Mouse (Mus musculus): ENCODE data around the gene Prr15l.

Gene Prr15l

GRCm38 (mm10) chr11:96928088-96928487 is at the start of gene Prr15l:
Gene Prr15l, plus strand, starts transcription at chr11:96928104.
- no peak for DNase-seq (ENCODE audit: low read depth, low spot score)

- DNase-seq (ENCODE audit: low read depth, low spot score): no peak
Measured at GRCm38 (mm10) chr11:96878715-96879114, 49.2 kb upstream of the Prr15l start.

GRCm38 (mm10) chr11:96879359-96879758 is 48.5 kb upstream of the Prr15l start:
- no peak for DNase-seq (ENCODE audit: low read depth, low spot score)

- no peak for DNase-seq (ENCODE audit: low read depth, low spot score)
Measured at GRCm38 (mm10) chr11:96880296-96880695, 47.6 kb upstream of the Prr15l start.

GRCm38 (mm10) chr11:96885901-96886340 is 42.0 kb upstream of the Prr15l start:
- no peak for DNase-seq (ENCODE audit: low read depth, low spot score)

GRCm38 (mm10) chr11:96886942-96887546 is 40.9 kb upstream of the Prr15l start:
- no peak for DNase-seq (ENCODE audit: low read depth, low spot score)

GRCm38 (mm10) chr11:96891784-96892527 is 35.9 kb upstream of the Prr15l start:
- DNase-seq (ENCODE audit: low read depth, low spot score): no peak

GRCm38 (mm10) chr11:96893203-96893842 is 34.6 kb upstream of the Prr15l start:
- DNase-seq (ENCODE audit: low read depth, low spot score): no peak

GRCm38 (mm10) chr11:96895886-96896285 is 32.0 kb upstream of the Prr15l start:
- no peak for DNase-seq (ENCODE audit: low read depth, low spot score)

GRCm38 (mm10) chr11:96899449-96900306 is 28.2 kb upstream of the Prr15l start:
- DNase-seq (ENCODE audit: low read depth, low spot score): peak; percentile 51

GRCm38 (mm10) chr11:96901332-96901731 is 26.6 kb upstream of the Prr15l start:
- no peak for DNase-seq (ENCODE audit: low read depth, low spot score)

GRCm38 (mm10) chr11:96902639-96903635 is 25.0 kb upstream of the Prr15l start:
- peak; percentile 58 for DNase-seq (ENCODE audit: low read depth, low spot score)

- DNase-seq (ENCODE audit: low read depth, low spot score): peak; percentile 37
Measured at GRCm38 (mm10) chr11:96906431-96907161, 21.3 kb upstream of the Prr15l start.

- DNase-seq (ENCODE audit: low read depth, low spot score): no peak
Measured at GRCm38 (mm10) chr11:96908594-96908993, 19.3 kb upstream of the Prr15l start.

- peak; percentile 91 for DNase-seq (ENCODE audit: low read depth, low spot score)
Measured at GRCm38 (mm10) chr11:96910003-96910402, 17.9 kb upstream of the Prr15l start.

GRCm38 (mm10) chr11:96912682-96913081 is 15.2 kb upstream of the Prr15l start:
- DNase-seq (ENCODE audit: low read depth, low spot score): no peak

GRCm38 (mm10) chr11:96916044-96916884 is 11.6 kb upstream of the Prr15l start, which contains the start of gene Cdk5rap3:
Gene Cdk5rap3, minus strand, starts transcription at chr11:96916496.
- peak; percentile 100 for DNase-seq (ENCODE audit: low read depth, low spot score)

- DNase-seq (ENCODE audit: low read depth, low spot score): no peak
Measured at GRCm38 (mm10) chr11:96916885-96917396, 11.0 kb upstream of the Prr15l start.
